Mouse (Mus musculus) midbrain, embryonic 15.5 days (tissue): ENCODE results near the gene Tspan14. TPM values are rescaled to one million over a fixed set of nuclear protein-coding genes. Genes with fewer than 3 reads are reported as not detected.

ENCODE experiments used
- ATAC-seq: fragments of 200-750 bp; cut with Nextera tagmentation; replicated peaks from 2 replicates; pipeline ENCODE4 v1.8.0; 2017; ENCODE audit warnings: moderate TSS enrichment
- H3K27ac ChIP-seq: fragments of 300-500 bp; sonication (generic); 2 replicates; pipeline ENCODE4 v1.5.1; 2015; ENCODE audit warnings: mild to moderate bottlenecking, inconsistent platforms
- H3K27me3 ChIP-seq: fragments of 300-500 bp; sonication (generic); replicated peaks from 2 replicates; pipeline ENCODE4 v1.6.1; 2015; ENCODE audit warnings: inconsistent platforms
- H3K36me3 ChIP-seq: fragments of 300-500 bp; sonication (generic); replicated peaks from 2 replicates; pipeline ENCODE4 v1.6.1; 2015; ENCODE audit warnings: inconsistent platforms
- H3K4me1 ChIP-seq: fragments of 300-500 bp; sonication (generic); 2 replicates; pipeline ENCODE4 v1.6.1; 2015; ENCODE audit warnings: inconsistent platforms
- H3K4me2 ChIP-seq: fragments of 300-500 bp; sonication (generic); 2 replicates; pipeline ENCODE4 v1.6.1; 2015; ENCODE audit warnings: inconsistent platforms, mild to moderate bottlenecking, moderate library complexity
- H3K4me3 ChIP-seq: fragments of 300-500 bp; sonication (generic); 2 replicates; pipeline ENCODE4 v1.5.1; 2015; ENCODE audit warnings: mild to moderate bottlenecking, inconsistent platforms
- H3K9ac ChIP-seq: fragments of 300-500 bp; sonication (generic); 2 replicates; pipeline ENCODE4 v1.6.1; 2015; ENCODE audit warnings: mild to moderate bottlenecking, inconsistent platforms
- H3K9me3 ChIP-seq: fragments of 300-500 bp; sonication (generic); 2 replicates; pipeline ENCODE4 v1.6.1; 2016; ENCODE audit warnings: inconsistent platforms
- WGBS: fragments of 180-500 bp; shearing (Covaris S2); methylation state at CpG from one replicate; pipeline ENCODE4 v1.1.7; 2015; ENCODE audit warnings: mixed read lengths; 5-methylcytosine and 5-hydroxymethylcytosine counted together
- polyA plus RNA-seq: library from polyadenylated mRNA; unstranded; fragments of >200 nt; fragmentation: Nextera tagmentation; extraction: Ambion mirVana; gene quantifications from 2 replicates; pipeline ENCODE4 v1.2.1, GENCODE M21; 2015

Tspan14 gene
- polyA plus RNA-seq, 1 experiment from 2014 or later, result 68.9 TPM

- Histone ChIP-seq H3K4me3 (no peak overlapping the region), H3K27me3 (no peaks in the 10 kb centered on the region), H3K9ac (no peak overlapping the region), H3K9me3 (no peaks in the 10 kb centered on the region), H3K36me3 (no peaks in the 10 kb centered on the region), H3K4me2 (no peak overlapping the region), H3K4me1 (peaks cover 75% of the 10 kb centered on the region), H3K27ac (peak overlapping the region; percentile 53; the same call in 1 of the 2 replicates)
- WGBS, result 36% methylated on average over 3 of the region's 3 CpGs
- no peak for ATAC-seq
Observed at GRCm38 (mm10) chr14:40957607-40958006, 9.0 kb downstream of the Tspan14 start.

GRCm38 (mm10) chr14:40956252-40957146, 10.1 kb downstream of the Tspan14 start:
- no peaks in the 10 kb centered on the region for H3K9me3 ChIP-seq
- peak overlapping the region; percentile 31 for H3K9ac ChIP-seq
- peaks cover 71% of the 10 kb centered on the region for H3K4me1 ChIP-seq
- 19% methylated on average over 13 of the region's 13 CpGs for WGBS
- H3K4me2 ChIP-seq, result peak overlapping the region; percentile 37
- peak overlapping the region; percentile 94 for H3K27ac ChIP-seq
- no peaks in the 10 kb centered on the region for H3K27me3 ChIP-seq
- H3K4me3 ChIP-seq, result no peak overlapping the region
- peak; percentile 85 for ATAC-seq
- H3K36me3 ChIP-seq, result no peaks in the 10 kb centered on the region

GRCm38 (mm10) chr14:40955596-40956251, 10.9 kb downstream of the Tspan14 start:
- peak overlapping the region; percentile 37 for H3K4me2 ChIP-seq
- peaks cover 71% of the 10 kb centered on the region for H3K4me1 ChIP-seq
- peak overlapping the region; percentile 31 for H3K9ac ChIP-seq
- no peaks in the 10 kb centered on the region for H3K27me3 ChIP-seq
- peak overlapping the region; percentile 94 for H3K27ac ChIP-seq
- H3K4me3 ChIP-seq, result no peak overlapping the region
- ATAC-seq, result peak; percentile 73
- 3% methylated on average over 10 of the region's 10 CpGs for WGBS
- no peaks in the 10 kb centered on the region for H3K36me3 ChIP-seq
- H3K9me3 ChIP-seq, result no peaks in the 10 kb centered on the region

GRCm38 (mm10) chr14:40955146-40955545, 11.5 kb downstream of the Tspan14 start:
- ATAC-seq, result no peak
- no peaks in the 10 kb centered on the region for H3K36me3 ChIP-seq
- no peak overlapping the region for H3K9ac ChIP-seq
- H3K27me3 ChIP-seq, result no peaks in the 10 kb centered on the region
- peak overlapping the region; percentile 94 for H3K27ac ChIP-seq
- H3K4me2 ChIP-seq, result no peak overlapping the region
- H3K4me1 ChIP-seq, result peaks cover 73% of the 10 kb centered on the region
- H3K4me3 ChIP-seq, result no peak overlapping the region
- H3K9me3 ChIP-seq, result no peaks in the 10 kb centered on the region
- 55% methylated on average over 1 of the region's 1 CpGs for WGBS

GRCm38 (mm10) chr14:40953381-40953780, 13.2 kb downstream of the Tspan14 start:
- Histone ChIP-seq H3K27ac (no peak overlapping the region), H3K9ac (no peak overlapping the region), H3K36me3 (no peaks in the 10 kb centered on the region), H3K27me3 (no peaks in the 10 kb centered on the region), H3K4me2 (no peak overlapping the region), H3K4me3 (no peak overlapping the region), H3K4me1 (peaks cover 66% of the 10 kb centered on the region), H3K9me3 (no peaks in the 10 kb centered on the region)
- ATAC-seq, result no peak
- WGBS, result 85% methylated on average over 5 of the region's 5 CpGs

- Histone ChIP-seq H3K36me3 (no peaks in the 10 kb centered on the region), H3K4me1 (peaks cover 59% of the 10 kb centered on the region), H3K4me2 (no peak overlapping the region), H3K27ac (no peak overlapping the region), H3K27me3 (no peaks in the 10 kb centered on the region), H3K9me3 (no peaks in the 10 kb centered on the region), H3K9ac (no peak overlapping the region), H3K4me3 (no peak overlapping the region)
- ATAC-seq, result no peak
- WGBS, result 60% methylated on average over 2 of the region's 2 CpGs
Observed at GRCm38 (mm10) chr14:40952715-40953114, 13.9 kb downstream of the Tspan14 start.

GRCm38 (mm10) chr14:40952301-40952700, 14.3 kb downstream of the Tspan14 start:
- Histone ChIP-seq H3K4me1 (peaks cover 55% of the 10 kb centered on the region), H3K27ac (no peak overlapping the region), H3K9me3 (no peaks in the 10 kb centered on the region), H3K4me3 (no peak overlapping the region), H3K9ac (no peak overlapping the region), H3K27me3 (no peaks in the 10 kb centered on the region), H3K36me3 (no peaks in the 10 kb centered on the region), H3K4me2 (no peak overlapping the region)
- WGBS, result 89% methylated on average over 3 of the region's 3 CpGs
- no peak for ATAC-seq

GRCm38 (mm10) chr14:40949730-40950614, 16.6 kb downstream of the Tspan14 start:
- Histone ChIP-seq H3K9me3 (no peaks in the 10 kb centered on the region), H3K4me1 (peaks cover 32% of the 10 kb centered on the region), H3K9ac (no peak overlapping the region), H3K27me3 (no peaks in the 10 kb centered on the region), H3K4me2 (no peak overlapping the region), H3K36me3 (no peaks in the 10 kb centered on the region), H3K4me3 (no peak overlapping the region), H3K27ac (no peak overlapping the region)
- 80% methylated on average over 7 of the region's 7 CpGs for WGBS
- no peak for ATAC-seq

GRCm38 (mm10) chr14:40949047-40949446, 17.6 kb downstream of the Tspan14 start:
- Histone ChIP-seq H3K4me1 (peaks cover 23% of the 10 kb centered on the region), H3K9ac (no peak overlapping the region), H3K27ac (0 out of 2 replicates have a peak overlapping the region, but pooled peaks have one; percentile 10), H3K4me3 (no peak overlapping the region), H3K36me3 (no peaks in the 10 kb centered on the region), H3K4me2 (no peak overlapping the region), H3K9me3 (no peaks in the 10 kb centered on the region), H3K27me3 (no peaks in the 10 kb centered on the region)
- ATAC-seq, result peak; percentile 45; the same call in 1 of the 2 replicates
- 42% methylated on average over 3 of the region's 3 CpGs for WGBS

- Histone ChIP-seq H3K4me2 (no peak overlapping the region), H3K9me3 (no peaks in the 10 kb centered on the region), H3K4me3 (no peak overlapping the region), H3K27me3 (no peaks in the 10 kb centered on the region), H3K36me3 (no peaks in the 10 kb centered on the region), H3K27ac (0 out of 2 replicates have a peak overlapping the region, but pooled peaks have one; percentile 10), H3K9ac (no peak overlapping the region), H3K4me1 (peaks cover 18% of the 10 kb centered on the region)
- ATAC-seq, result 0 out of 2 replicates have a peak, but pooled peaks have one; percentile 4
- 88% methylated on average over 5 of the region's 5 CpGs for WGBS
Observed at GRCm38 (mm10) chr14:40948522-40948921, 18.1 kb downstream of the Tspan14 start.

GRCm38 (mm10) chr14:40947431-40948394, 18.9 kb downstream of the Tspan14 start:
- WGBS, result 88% methylated on average over 14 of the region's 14 CpGs
- Histone ChIP-seq H3K4me3 (no peak overlapping the region), H3K27me3 (no peaks in the 10 kb centered on the region), H3K27ac (0 out of 2 replicates have a peak overlapping the region, but pooled peaks have one; percentile 10), H3K4me1 (peaks cover 13% of the 10 kb centered on the region), H3K4me2 (no peak overlapping the region), H3K9me3 (no peaks in the 10 kb centered on the region), H3K36me3 (no peaks in the 10 kb centered on the region), H3K9ac (no peak overlapping the region)
- ATAC-seq, result no peak
